Mouse (Mus musculus) E14TG2a.4 (cell line): ENCODE data around the gene Shbg.

Experiments
- H3K27me3 ChIP-seq: 2 replicates; pipeline ENCODE4 v1.6.1; 2014; ENCODE audit warnings: low read length, control low read depth; ENCODE audit not compliant: insufficient read depth
- H3K36me3 ChIP-seq: 2 replicates; pipeline ENCODE4 v1.6.1; 2014; ENCODE audit warnings: low read length, control low read depth; ENCODE audit not compliant: insufficient read depth
- H3K4me1 ChIP-seq: replicated peaks from 2 replicates; pipeline ENCODE4 v1.6.1; 2014; ENCODE audit warnings: low read depth, low read length, control low read depth
- H3K4me3 ChIP-seq: replicated peaks from 2 replicates; pipeline ENCODE4 v1.5.1; 2014; ENCODE audit warnings: mild to moderate bottlenecking, low read length
- H3K9me3 ChIP-seq: 2 replicates; pipeline ENCODE4 v1.6.1; 2014; ENCODE audit warnings: low read length, control low read depth
- CTCF ChIP-seq: conservative IDR thresholded peaks from 2 replicates; pipeline ENCODE4 v1.5.1; 2014; ENCODE audit warnings: low read length
- NANOG ChIP-seq: IDR thresholded peaks from 2 replicates; pipeline ENCODE4 v1.6.1; 2014; ENCODE audit warnings: borderline replicate concordance, low read length, mixed read lengths
- POU5F1 ChIP-seq: IDR thresholded peaks from 2 replicates; pipeline ENCODE4 v1.6.1; 2014; ENCODE audit warnings: low read length, borderline replicate concordance

Gene Shbg

GRCm38 (mm10) chr11:69582230-69582805 is 35.4 kb downstream of the Shbg start:
- Histone ChIP-seq H3K36me3 (peaks cover 60% of the 10 kb centered on the region), H3K4me3 (peak overlapping the region; percentile 98), H3K27me3 (no peaks in the 10 kb centered on the region), H3K4me1 (peaks cover 71% of the 10 kb centered on the region), H3K9me3 (no peaks in the 10 kb centered on the region)
- no peak for TF ChIP-seq CTCF
- no peak for TF ChIP-seq NANOG
- no peak for TF ChIP-seq POU5F1

- H3K36me3 ChIP-seq: peaks cover 60% of the 10 kb centered on the region
- TF ChIP-seq NANOG: peak; percentile 89
- TF ChIP-seq POU5F1: peak; percentile 92
- no peak for TF ChIP-seq CTCF
- no peaks in the 10 kb centered on the region for H3K9me3 ChIP-seq
- peak overlapping the region; percentile 98 for H3K4me3 ChIP-seq
- no peaks in the 10 kb centered on the region for H3K27me3 ChIP-seq
- peaks cover 71% of the 10 kb centered on the region for H3K4me1 ChIP-seq
Measured at GRCm38 (mm10) chr11:69581814-69582213, 35.9 kb downstream of the Shbg start.

GRCm38 (mm10) chr11:69581147-69581688 is 36.5 kb downstream of the Shbg start:
- Histone ChIP-seq H3K9me3 (no peaks in the 10 kb centered on the region), H3K4me1 (peaks cover 71% of the 10 kb centered on the region), H3K36me3 (peaks cover 60% of the 10 kb centered on the region)

GRCm38 (mm10) chr11:69580572-69581146 is 37.0 kb downstream of the Shbg start:
- Histone ChIP-seq H3K36me3 (peaks cover 60% of the 10 kb centered on the region), H3K27me3 (no peaks in the 10 kb centered on the region), H3K9me3 (no peaks in the 10 kb centered on the region), H3K4me3 (peak overlapping the region; percentile 98), H3K4me1 (peaks cover 71% of the 10 kb centered on the region)
- TF ChIP-seq POU5F1: no peak
- TF ChIP-seq NANOG: no peak
- no peak for TF ChIP-seq CTCF

More at GRCm38 (mm10) chr11:69581147-69581688, 36.5 kb downstream of the Shbg start:
- Histone ChIP-seq H3K4me3 (peak overlapping the region; percentile 98), H3K27me3 (no peaks in the 10 kb centered on the region)
- TF ChIP-seq NANOG: no peak
- TF ChIP-seq CTCF: no peak
- no peak for TF ChIP-seq POU5F1

GRCm38 (mm10) chr11:69580091-69580514 is 37.6 kb downstream of the Shbg start, which contains the start of the genes Wrap53 and Trp53:
Gene Wrap53, minus strand, starts transcription at chr11:69580255.
Gene Trp53, plus strand, starts transcription at chr11:69580359.
- peak within 1 kb of the TSS; percentile 99 for H3K4me3 ChIP-seq
- H3K4me1 ChIP-seq: peaks cover 71% of the 10 kb centered on the region
- TF ChIP-seq POU5F1: no peak
- TF ChIP-seq CTCF: no peak
- TF ChIP-seq NANOG: no peak
- H3K36me3 ChIP-seq: peaks cover 60% of the 10 kb centered on the region
- H3K27me3 ChIP-seq: no peaks in the 10 kb centered on the region
- H3K9me3 ChIP-seq: no peaks in the 10 kb centered on the region

- Histone ChIP-seq H3K4me1 (peaks cover 71% of the 10 kb centered on the region), H3K36me3 (peaks cover 60% of the 10 kb centered on the region), H3K4me3 (peak overlapping the region; percentile 99), H3K27me3 (no peaks in the 10 kb centered on the region), H3K9me3 (no peaks in the 10 kb centered on the region)
- TF ChIP-seq CTCF (peak; percentile 99), POU5F1 (no peak)
Measured at GRCm38 (mm10) chr11:69579128-69580017, 38.3 kb downstream of the Shbg start.

GRCm38 (mm10) chr11:69578301-69578700 is 39.4 kb downstream of the Shbg start:
- Histone ChIP-seq H3K4me1 (peaks cover 69% of the 10 kb centered on the region), H3K27me3 (no peaks in the 10 kb centered on the region), H3K9me3 (no peaks in the 10 kb centered on the region), H3K36me3 (peaks cover 60% of the 10 kb centered on the region), H3K4me3 (peak overlapping the region; percentile 99)
- TF ChIP-seq POU5F1: no peak
- TF ChIP-seq NANOG: no peak
- TF ChIP-seq CTCF: no peak

- H3K36me3 ChIP-seq: peaks cover 68% of the 10 kb centered on the region
- peaks cover 77% of the 10 kb centered on the region for H3K4me1 ChIP-seq
- H3K27me3 ChIP-seq: no peaks in the 10 kb centered on the region
- H3K9me3 ChIP-seq: no peaks in the 10 kb centered on the region
- H3K4me3 ChIP-seq: no peak overlapping the region
- TF ChIP-seq CTCF (no peak), NANOG (no peak), POU5F1 (no peak)
Measured at GRCm38 (mm10) chr11:69576307-69576706, 41.4 kb downstream of the Shbg start.
